Mouse (Mus musculus): ENCODE measurements around the gene Aloxe3.
"Not testable (repeated sequence)": the region's sequence is repeated elsewhere in the genome, so short reads cannot be mapped to it uniquely, and the experiment has no call there.

The Aloxe3 gene

GRCm38 (mm10) chr11:69125852-69125918, at the start of gene Aloxe3:
TSS of gene Aloxe3 (plus strand) at chr11:69125896.
- DNase-seq = no peak

DNA sequence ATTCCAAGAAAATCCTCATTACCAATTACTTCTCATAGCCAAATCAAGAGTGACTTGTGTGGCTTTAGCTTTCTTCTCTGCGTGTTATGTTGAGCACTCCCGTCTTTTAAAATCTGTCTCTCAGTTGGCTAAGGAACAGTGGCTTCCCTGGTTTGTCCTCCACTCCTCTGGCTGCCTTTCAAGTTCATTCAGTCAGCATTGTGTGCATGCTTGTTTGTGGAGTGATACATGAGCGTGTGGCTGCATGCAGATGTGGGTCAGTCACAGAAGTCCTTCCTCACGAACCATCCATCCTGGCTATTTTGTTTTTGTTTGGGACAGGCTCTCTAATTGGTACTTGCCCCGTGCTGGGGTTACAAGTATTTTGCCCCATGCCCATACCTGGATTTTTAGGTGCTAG, 49.1 kb upstream of the Aloxe3 start:
- DNase-seq = no peak

DNA sequence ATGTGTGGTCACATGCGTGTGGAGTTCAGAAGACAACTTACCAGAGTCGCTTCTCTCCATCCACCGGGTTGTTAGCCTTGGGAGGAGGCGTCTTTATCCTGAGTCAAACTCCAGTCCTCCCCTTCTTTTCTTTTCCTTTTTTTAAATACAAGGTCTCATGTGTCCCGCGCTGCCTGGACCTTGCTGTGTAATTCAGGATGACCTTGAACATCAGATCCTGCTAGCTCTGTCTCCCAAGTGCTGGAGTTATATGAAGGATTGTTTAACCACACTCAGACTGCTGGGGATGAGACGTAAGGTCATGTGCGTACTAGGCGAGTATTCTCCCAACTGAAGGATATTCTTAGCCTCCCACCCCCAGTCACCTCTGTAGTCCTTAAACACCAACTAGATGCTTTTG, 48.4 kb upstream of the Aloxe3 start:
- no peak for DNase-seq

GRCm38 (mm10) chr11:69078041-69078440, 47.7 kb upstream of the Aloxe3 start:
- DNase-seq = no peak

- DNase-seq = no peak
Measured at GRCm38 (mm10) chr11:69078805-69079438, 46.8 kb upstream of the Aloxe3 start.

DNA sequence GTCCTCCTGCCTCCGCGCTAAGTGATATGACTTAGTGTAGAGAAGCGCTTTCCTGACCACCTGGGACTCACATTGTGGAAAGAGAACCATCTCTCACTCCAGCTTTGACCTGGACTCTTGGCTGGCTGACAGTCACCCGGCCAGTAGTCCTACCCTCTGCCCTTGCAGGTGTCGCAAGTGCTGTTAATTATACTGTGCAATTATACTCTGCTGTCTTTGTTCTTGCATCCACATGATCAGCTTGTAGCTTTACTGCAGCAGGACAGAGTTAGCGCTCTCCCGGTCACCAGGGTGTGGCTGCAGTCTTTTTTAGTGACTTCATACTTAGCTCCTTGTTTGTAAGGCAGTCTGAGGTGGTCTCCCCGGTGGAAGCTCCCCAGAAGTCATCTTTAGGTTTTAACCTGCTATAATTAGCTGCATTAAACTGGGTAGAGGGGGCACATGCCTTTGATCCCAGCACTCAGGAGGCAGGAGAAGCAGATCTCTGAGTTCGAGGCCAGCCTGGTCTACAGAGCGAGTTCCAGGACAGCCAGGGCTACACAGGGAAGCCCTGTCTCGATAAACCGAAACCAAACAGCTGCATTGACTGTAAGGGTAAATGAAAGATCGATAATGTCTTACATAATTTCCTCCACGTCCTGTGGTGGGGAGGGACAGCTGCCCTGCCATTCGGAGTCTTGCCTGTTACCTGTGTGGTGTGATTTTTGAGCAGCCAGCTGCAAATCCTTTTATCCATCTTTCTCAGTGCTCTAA, 45.4 kb upstream of the Aloxe3 start:
- DNase-seq = no peak

DNA sequence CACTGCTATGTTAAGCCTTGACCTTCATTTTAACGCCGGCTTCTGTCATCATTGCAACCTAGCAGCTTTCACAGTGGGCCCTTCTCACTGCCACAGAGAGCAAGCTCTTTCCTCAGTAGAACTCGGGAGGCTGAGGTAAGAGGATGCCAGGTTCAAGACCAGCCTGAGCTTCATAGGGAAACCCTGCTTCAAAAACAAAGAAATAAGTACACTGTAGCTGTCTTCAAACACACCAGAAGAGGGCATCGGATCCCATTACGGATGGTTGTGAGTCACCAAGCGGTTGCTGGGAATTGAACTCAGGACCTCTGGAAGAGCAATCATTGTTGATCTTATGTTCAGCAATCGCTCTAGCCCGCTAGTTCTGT, 44.9 kb upstream of the Aloxe3 start:
- no peak for DNase-seq

DNA sequence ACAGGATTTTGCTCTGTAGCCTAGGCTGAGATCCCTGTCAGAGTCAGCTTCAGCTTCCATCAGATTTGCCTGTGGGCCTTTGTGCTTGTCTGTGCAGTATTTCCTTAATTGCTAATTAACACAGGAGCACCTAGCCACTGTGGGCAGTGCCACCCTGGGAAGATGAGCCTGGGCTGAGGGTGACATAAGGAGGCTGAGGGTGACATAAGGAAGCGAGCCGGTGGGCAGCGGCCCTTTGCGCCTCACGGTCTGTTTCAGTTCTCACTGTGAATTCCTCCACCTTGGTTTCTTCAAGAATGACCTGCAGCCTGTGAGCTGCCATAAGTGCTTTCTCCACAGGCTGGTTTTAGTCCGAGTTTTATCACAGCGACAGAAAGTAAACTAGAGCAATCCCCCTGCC, 44.1 kb upstream of the Aloxe3 start:
- DNase-seq = no peak

DNA sequence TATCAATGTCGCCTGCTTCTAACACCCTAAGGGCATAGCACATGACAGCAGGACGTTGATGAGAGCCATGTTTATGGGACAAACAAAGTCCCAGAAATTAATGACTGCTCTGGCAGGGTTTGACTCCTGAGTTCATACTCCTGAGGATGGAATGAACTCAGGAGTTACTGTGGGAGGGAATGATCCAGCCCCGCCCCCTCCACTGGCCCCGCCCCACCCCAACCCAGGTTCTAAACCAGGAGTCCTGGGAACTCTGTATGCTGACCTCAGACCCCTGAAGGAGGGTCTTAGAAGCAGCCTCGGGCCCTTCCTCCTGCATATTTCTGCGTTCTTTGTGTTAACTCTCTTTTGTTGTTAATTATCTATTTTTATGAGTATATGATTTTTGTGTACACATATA, 40.1 kb upstream of the Aloxe3 start:
- DNase-seq = no peak

DNA sequence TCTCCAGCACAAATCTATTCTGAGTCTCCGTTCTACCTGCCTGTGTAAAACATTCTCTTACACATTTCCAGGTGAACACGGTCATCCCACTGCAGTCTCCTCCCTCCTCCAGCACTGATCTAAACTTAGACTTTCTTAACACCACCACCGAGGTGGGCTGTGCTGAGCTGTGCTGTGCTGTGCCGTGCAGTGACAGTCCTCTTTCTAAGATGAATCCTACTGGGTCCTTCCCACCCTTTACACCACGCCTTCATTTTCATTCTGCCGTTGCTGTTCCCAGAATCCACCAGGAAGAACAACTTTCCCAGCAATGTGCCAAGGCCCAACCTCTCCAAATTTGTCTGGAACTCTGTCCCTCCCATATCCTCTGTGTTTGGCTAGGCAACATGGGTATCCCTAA, 39.3 kb upstream of the Aloxe3 start:
- no peak for DNase-seq

DNA sequence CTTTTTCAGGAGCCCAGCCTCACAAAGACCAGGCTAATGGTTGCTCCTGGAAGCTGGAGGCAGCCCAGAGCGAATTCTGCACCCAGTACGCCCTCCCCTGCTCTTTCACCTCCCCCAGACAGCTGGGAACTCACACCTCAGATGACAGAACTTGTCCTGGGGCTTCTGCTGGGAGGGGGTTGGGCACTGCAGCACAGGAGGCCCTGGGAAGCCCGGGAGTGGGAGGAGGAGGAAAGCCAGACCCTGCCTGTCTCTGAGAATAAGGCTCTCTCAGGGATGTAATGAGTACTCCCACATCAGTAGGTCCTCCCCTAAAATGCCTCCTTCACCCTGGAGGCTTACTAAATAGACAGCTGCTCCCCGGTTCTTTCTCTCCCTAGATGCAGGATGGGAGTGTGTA, 38.6 kb upstream of the Aloxe3 start:
- no peak for DNase-seq

DNA sequence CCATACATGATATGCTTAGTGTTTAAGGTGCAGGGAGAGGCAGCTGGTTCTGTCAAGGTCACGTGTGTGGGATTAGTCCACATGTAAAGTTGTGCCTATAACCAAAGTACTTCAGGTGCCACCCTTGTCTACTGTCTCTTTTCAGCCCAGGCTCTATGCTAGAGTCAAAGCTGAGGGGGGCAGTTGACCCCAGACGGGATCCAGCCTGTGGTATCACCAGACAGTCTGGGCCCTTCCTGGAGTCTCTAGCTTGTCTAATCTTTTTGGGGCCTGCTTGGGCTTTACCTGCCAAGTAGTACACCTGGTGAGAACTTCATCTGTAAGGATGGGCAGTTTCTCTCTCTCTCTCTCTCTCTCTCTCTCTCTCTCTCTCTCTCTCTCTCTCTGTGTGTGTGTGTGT, 38.1 kb upstream of the Aloxe3 start:
- DNase-seq = no peak

- DNase-seq = peak; percentile 96
Measured at GRCm38 (mm10) chr11:69088103-69088855, 37.4 kb upstream of the Aloxe3 start, which contains the start of gene Vamp2. TSS of gene Vamp2 (plus strand) at chr11:69088490.

GRCm38 (mm10) chr11:69088856-69089615, 36.7 kb upstream of the Aloxe3 start:
- DNase-seq = no peak

DNA sequence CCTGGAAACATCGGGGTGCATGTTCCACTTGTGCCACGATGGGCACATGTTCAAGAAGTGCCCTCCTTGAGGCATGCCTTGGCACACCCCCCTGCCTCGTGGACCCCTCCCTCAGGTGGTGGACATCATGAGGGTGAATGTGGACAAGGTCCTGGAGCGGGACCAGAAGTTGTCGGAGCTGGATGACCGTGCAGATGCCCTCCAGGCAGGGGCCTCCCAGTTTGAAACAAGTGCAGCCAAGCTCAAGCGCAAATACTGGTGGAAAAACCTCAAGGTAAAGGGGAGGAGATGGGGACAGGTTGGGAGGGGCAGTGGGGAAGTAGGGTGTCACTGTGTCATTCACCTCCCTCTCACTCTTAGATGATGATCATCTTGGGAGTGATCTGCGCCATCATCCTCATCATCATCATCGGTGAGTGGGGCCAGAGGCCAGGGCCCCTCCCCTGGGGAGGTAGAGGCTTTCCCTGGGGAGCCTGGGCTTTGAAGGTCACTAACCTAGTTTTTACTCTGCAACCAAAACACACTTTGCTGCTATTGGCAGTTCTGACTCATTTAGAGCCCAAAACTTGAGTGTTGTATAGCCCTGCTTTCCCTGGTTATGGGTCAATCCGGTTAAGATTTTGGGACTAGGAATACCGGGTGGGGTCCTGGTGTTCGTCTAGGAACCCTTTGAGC, 35.9 kb upstream of the Aloxe3 start:
- DNase-seq = no peak

DNA sequence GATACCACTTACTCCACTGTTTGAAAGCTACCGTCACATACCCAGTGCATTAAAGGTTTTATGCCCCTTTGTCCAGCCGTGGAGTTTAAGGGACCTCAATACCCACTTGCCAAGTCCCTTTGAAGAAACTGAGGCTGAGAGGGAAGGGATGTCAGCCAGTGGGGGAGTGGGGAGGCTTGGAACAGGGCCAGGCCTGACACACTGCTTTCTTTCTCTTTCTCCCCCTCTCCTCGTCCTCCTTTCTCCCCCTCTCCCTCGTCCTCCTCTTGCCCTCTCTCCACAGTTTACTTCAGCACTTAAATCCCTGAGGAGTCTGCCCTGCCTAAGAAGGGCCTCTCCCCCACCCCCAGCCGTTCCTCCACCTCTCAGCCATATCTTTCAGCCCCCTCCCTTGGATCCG, 35.3 kb upstream of the Aloxe3 start:
- no peak for DNase-seq

GRCm38 (mm10) chr11:69091566-69092385, 33.9 kb upstream of the Aloxe3 start:
- no peak for DNase-seq

DNA sequence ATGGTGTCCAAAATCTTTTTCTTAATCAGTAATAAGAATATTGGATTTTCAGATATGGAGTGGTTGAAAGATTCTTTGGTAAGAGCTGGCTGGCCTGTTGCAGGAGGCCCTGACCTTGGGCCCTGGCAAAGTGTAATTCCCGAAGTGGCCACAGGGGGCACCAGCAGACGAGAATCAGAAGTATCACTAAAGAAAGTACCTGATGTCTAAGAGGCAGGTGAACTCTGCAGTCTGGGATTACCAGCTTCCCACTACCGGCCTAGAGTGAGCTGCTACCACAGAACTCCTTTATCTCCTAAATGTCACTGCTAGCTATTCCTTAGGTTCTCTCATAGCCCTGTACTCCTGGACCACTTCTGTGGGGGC, 33.3 kb upstream of the Aloxe3 start:
- DNase-seq = peak; percentile 95

DNA sequence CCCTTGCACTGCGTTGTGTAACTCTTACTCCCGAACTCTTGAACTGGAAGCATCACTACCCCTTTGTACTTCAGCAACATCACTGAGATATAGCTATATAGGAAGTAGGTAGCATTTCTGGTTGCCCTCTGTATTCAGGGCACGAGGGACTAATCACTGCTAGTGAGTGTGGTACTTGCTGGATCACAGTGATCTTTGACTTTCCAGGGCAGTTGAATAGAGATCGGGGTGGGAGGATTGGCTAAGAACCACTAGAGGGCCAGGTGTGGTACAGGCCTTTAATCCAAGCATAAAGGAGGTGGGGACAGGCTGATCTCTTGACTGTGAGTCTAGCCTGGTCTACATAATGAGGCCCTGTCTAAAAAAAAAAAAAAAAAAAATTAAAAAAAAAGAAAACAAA, 32.8 kb upstream of the Aloxe3 start:
- DNase-seq = no peak

GRCm38 (mm10) chr11:69093856-69094255, 31.8 kb upstream of the Aloxe3 start:
- not testable (repeated sequence) for DNase-seq

- DNase-seq = peak; percentile 96
Measured at GRCm38 (mm10) chr11:69094697-69095429, 30.8 kb upstream of the Aloxe3 start, which contains the start of gene Per1. TSS of gene Per1 (plus strand) at chr11:69095217.
